Mouse (Mus musculus): ENCODE results near the gene Amdhd1. TPM values are rescaled to one million over a fixed set of nuclear protein-coding genes. Genes with fewer than 3 reads are reported as not detected.

Gene Amdhd1
- total RNA-seq, 2 experiments from 2014 or later = 0.31 TPM; not detected in 1

- DNase-seq (ENCODE audit: low spot score in 2 of 2) = no peak
Measured at GRCm38 (mm10) chr10:93540431-93541210, 788 bp upstream of the Amdhd1 start, which contains the start of gene Ccdc38. Ccdc38 (plus strand) TSS chr10:93540632.

- DNase-seq (ENCODE audit: low spot score in 2 of 2) = no peak
Measured at GRCm38 (mm10) chr10:93538818-93539217, 1.0 kb downstream of the Amdhd1 start.

GRCm38 (mm10) chr10:93538287-93538686 is 1.5 kb downstream of the Amdhd1 start:
- DNase-seq (ENCODE audit: low spot score in 2 of 2) = no peak

GRCm38 (mm10) chr10:93525329-93525728 is 14.5 kb downstream of the Amdhd1 start:
- no peak for DNase-seq (ENCODE audit: low spot score in 2 of 2)

- no peak for DNase-seq (ENCODE audit: low spot score in 2 of 2)
Measured at GRCm38 (mm10) chr10:93520994-93521393, 18.8 kb downstream of the Amdhd1 start.

GRCm38 (mm10) chr10:93519756-93520155 is 20.1 kb downstream of the Amdhd1 start:
- DNase-seq (ENCODE audit: low spot score in 2 of 2) = no peak

- DNase-seq (ENCODE audit: low spot score in 2 of 2) = no peak
Measured at GRCm38 (mm10) chr10:93519159-93519558, 20.7 kb downstream of the Amdhd1 start.

- DNase-seq (ENCODE audit: low spot score in 2 of 2) = no peak
Measured at GRCm38 (mm10) chr10:93518620-93519019, 21.2 kb downstream of the Amdhd1 start.

GRCm38 (mm10) chr10:93518186-93518585 is 21.6 kb downstream of the Amdhd1 start:
- no peak for DNase-seq (ENCODE audit: low spot score in 2 of 2)

- no peak for DNase-seq (ENCODE audit: low spot score in 2 of 2)
Measured at GRCm38 (mm10) chr10:93517754-93518153, 22.1 kb downstream of the Amdhd1 start.

- no peak for DNase-seq (ENCODE audit: low spot score in 2 of 2)
Measured at GRCm38 (mm10) chr10:93515927-93516326, 23.9 kb downstream of the Amdhd1 start.

GRCm38 (mm10) chr10:93515419-93515818 is 24.4 kb downstream of the Amdhd1 start:
- no peak for DNase-seq (ENCODE audit: low spot score in 2 of 2)

- no peak for DNase-seq (ENCODE audit: low spot score in 2 of 2)
Measured at GRCm38 (mm10) chr10:93509532-93510153, 30.2 kb downstream of the Amdhd1 start.

GRCm38 (mm10) chr10:93508383-93508970 is 31.4 kb downstream of the Amdhd1 start:
- no peak for DNase-seq (ENCODE audit: low spot score in 2 of 2)

- no peak for DNase-seq (ENCODE audit: low spot score in 2 of 2)
Measured at GRCm38 (mm10) chr10:93501346-93501745, 38.5 kb downstream of the Amdhd1 start.

GRCm38 (mm10) chr10:93500864-93501263 is 39.0 kb downstream of the Amdhd1 start:
- DNase-seq (ENCODE audit: low spot score in 2 of 2) = no peak

- no peak for DNase-seq (ENCODE audit: low spot score in 2 of 2)
Measured at GRCm38 (mm10) chr10:93490451-93490850, 49.4 kb downstream of the Amdhd1 start.

- DNase-seq (ENCODE audit: low spot score in 2 of 2) = no peak
Measured at GRCm38 (mm10) chr10:93488828-93489226, 51.0 kb downstream of the Amdhd1 start.

GRCm38 (mm10) chr10:93488066-93488827 is 51.6 kb downstream of the Amdhd1 start, which contains the start of gene Hal:
Hal (plus strand) TSS chr10:93488768.
- no peak for DNase-seq (ENCODE audit: low spot score in 2 of 2)

- DNase-seq (ENCODE audit: low spot score in 2 of 2) = no peak
Measured at GRCm38 (mm10) chr10:93486622-93487021, 53.2 kb downstream of the Amdhd1 start.

GRCm38 (mm10) chr10:93485055-93485691 is 54.7 kb downstream of the Amdhd1 start:
- no peak for DNase-seq (ENCODE audit: low spot score in 2 of 2)

All from gastrocnemius, postnatal 4 days (tissue).